Mouse (Mus musculus) adipocyte (in vitro differentiated cells): Measurements from ENCODE around the gene Smlr1.
A peak's percentile ranks its signal among the peaks of the same experiment; 100 is the strongest.

Experiments used
- DNase-seq: peaks from one replicate; pipeline ENCODE4 v3.0.0-alpha.2; 2016; ENCODE audit warnings: low spot score

The Smlr1 gene

GRCm38 (mm10) chr10:25535891-25536331 lies at the start of gene Smlr1:
Gene Smlr1, minus strand, starts transcription at chr10:25536267.
- no peak for DNase-seq

- no peak for DNase-seq
These were observed 48.8 kb upstream of the Smlr1 start for GRCm38 (mm10) chr10:25584899-25585298.

GRCm38 (mm10) chr10:25580066-25580465 lies 44.0 kb upstream of the Smlr1 start:
- no peak for DNase-seq

GRCm38 (mm10) chr10:25571319-25572240 lies 35.5 kb upstream of the Smlr1 start:
- DNase-seq, result no peak

- DNase-seq, result no peak
These were observed 16.9 kb upstream of the Smlr1 start for GRCm38 (mm10) chr10:25552936-25553335.

GRCm38 (mm10) chr10:25541097-25541496 lies 5.0 kb upstream of the Smlr1 start:
- no peak for DNase-seq

- no peak for DNase-seq
These were observed 3.7 kb upstream of the Smlr1 start for GRCm38 (mm10) chr10:25539771-25540168.

GRCm38 (mm10) chr10:25539146-25539770 lies 3.2 kb upstream of the Smlr1 start:
- peak; percentile 74 for DNase-seq

- no peak for DNase-seq
These were observed 2.7 kb upstream of the Smlr1 start for GRCm38 (mm10) chr10:25538738-25539137.

- DNase-seq, result no peak
These were observed 554 bp upstream of the Smlr1 start for GRCm38 (mm10) chr10:25536621-25537020.

GRCm38 (mm10) chr10:25534467-25534866 lies 1.6 kb downstream of the Smlr1 start:
- no peak for DNase-seq

- DNase-seq, result no peak
These were observed 2.4 kb downstream of the Smlr1 start for GRCm38 (mm10) chr10:25533513-25534246.

GRCm38 (mm10) chr10:25533105-25533504 lies 3.0 kb downstream of the Smlr1 start:
- DNase-seq, result no peak

GRCm38 (mm10) chr10:25531335-25531734 lies 4.7 kb downstream of the Smlr1 start:
- DNase-seq, result no peak

- DNase-seq, result peak; percentile 29
These were observed 8.9 kb downstream of the Smlr1 start for GRCm38 (mm10) chr10:25527126-25527525.

- DNase-seq, result no peak
These were observed 9.4 kb downstream of the Smlr1 start for GRCm38 (mm10) chr10:25526622-25527021.

- DNase-seq, result no peak
These were observed 9.9 kb downstream of the Smlr1 start for GRCm38 (mm10) chr10:25526156-25526555.

- no peak for DNase-seq
These were observed 12.3 kb downstream of the Smlr1 start for GRCm38 (mm10) chr10:25523727-25524126.

- no peak for DNase-seq
These were observed 15.6 kb downstream of the Smlr1 start for GRCm38 (mm10) chr10:25520428-25520827.

- DNase-seq, result no peak
These were observed 16.1 kb downstream of the Smlr1 start for GRCm38 (mm10) chr10:25519954-25520353.

- no peak for DNase-seq
These were observed 22.2 kb downstream of the Smlr1 start for GRCm38 (mm10) chr10:25513821-25514220.

GRCm38 (mm10) chr10:25503250-25503649 lies 32.8 kb downstream of the Smlr1 start:
- no peak for DNase-seq
